Mouse (Mus musculus) erythroblast, embryonic 14.5 days (primary cell): ENCODE measurements around the gene Spdef.

Source experiments
- GATA1 ChIP-seq: IDR thresholded peaks from 2 replicates; pipeline ENCODE4 v1.6.1; 2012; ENCODE audit warnings: low read length, inconsistent platforms, mixed read lengths
- TAL1 ChIP-seq: IDR thresholded peaks from 3 replicates; pipeline ENCODE4 v1.6.1; 2012; ENCODE audit warnings: low read length, inconsistent platforms, mixed read lengths

DNA sequence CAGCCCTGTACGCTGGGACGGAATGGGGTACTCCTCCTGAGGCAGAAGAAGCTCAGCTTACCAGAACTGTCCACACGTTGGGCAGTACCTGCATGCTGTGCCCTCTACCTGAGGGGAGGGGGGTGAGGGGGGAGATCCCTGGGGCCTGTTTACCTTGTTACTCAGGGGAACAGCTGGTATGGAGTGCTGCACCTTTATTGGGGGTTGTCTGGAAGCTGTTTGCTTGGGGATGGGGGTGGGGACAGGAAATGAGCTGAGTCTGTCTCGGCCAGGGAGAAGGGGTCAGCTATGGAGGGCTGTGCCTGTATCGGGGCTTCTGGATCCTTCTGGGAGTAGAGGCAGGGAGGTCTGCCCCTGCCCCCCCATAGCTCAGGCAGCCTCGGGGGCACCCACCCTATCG, 2.2 kb downstream of the Spdef start:
- no peak for TF ChIP-seq TAL1
- TF ChIP-seq GATA1 = no peak
